Mouse (Mus musculus) frontal cortex, postnatal 10 days (tissue): Measurements from ENCODE around the gene Hpn.
A peak's percentile ranks its signal among the peaks of the same experiment; 100 is the strongest.

ENCODE experiments used
- DNase-seq, 2 experiments: peaks; one replicate each; pipeline ENCODE4 v3.0.0; 2022; ENCODE audit warnings: low spot score in 2 of 2, mixed read lengths in 1 of 2

The Hpn gene

GRCm38 (mm10) chr7:31110861-31111385 is 4.2 kb downstream of the Hpn start:
- no peak for DNase-seq

GRCm38 (mm10) chr7:31109796-31110195 is 5.3 kb downstream of the Hpn start:
- DNase-seq = no peak

- no peak for DNase-seq
These were observed 6.0 kb downstream of the Hpn start for GRCm38 (mm10) chr7:31109091-31109490.

GRCm38 (mm10) chr7:31107781-31108180 is 7.3 kb downstream of the Hpn start:
- DNase-seq = no peak

GRCm38 (mm10) chr7:31106166-31106565 is 8.9 kb downstream of the Hpn start:
- DNase-seq = no peak

- no peak for DNase-seq
These were observed 9.9 kb downstream of the Hpn start for GRCm38 (mm10) chr7:31105061-31105768.

- no peak for DNase-seq
These were observed 14.3 kb downstream of the Hpn start for GRCm38 (mm10) chr7:31100786-31101185.

- no peak for DNase-seq
These were observed 15.5 kb downstream of the Hpn start for GRCm38 (mm10) chr7:31099612-31099982.

- no peak for DNase-seq
These were observed 16.1 kb downstream of the Hpn start for GRCm38 (mm10) chr7:31098697-31099611.

- peak; percentile 79 to 89 for DNase-seq
These were observed 17.4 kb downstream of the Hpn start for GRCm38 (mm10) chr7:31097583-31098248.

- DNase-seq = no peak
These were observed 18.1 kb downstream of the Hpn start for GRCm38 (mm10) chr7:31096892-31097564.

GRCm38 (mm10) chr7:31094774-31095501 is 20.2 kb downstream of the Hpn start:
- no peak for DNase-seq

- no peak for DNase-seq
These were observed 25.4 kb downstream of the Hpn start for GRCm38 (mm10) chr7:31089721-31090120.

- DNase-seq = no peak
These were observed 26.9 kb downstream of the Hpn start for GRCm38 (mm10) chr7:31088206-31088605.

GRCm38 (mm10) chr7:31087262-31087661 is 27.8 kb downstream of the Hpn start:
- DNase-seq = no peak

GRCm38 (mm10) chr7:31086175-31086755 is 28.8 kb downstream of the Hpn start:
- DNase-seq = no peak

GRCm38 (mm10) chr7:31085171-31085570 is 29.9 kb downstream of the Hpn start:
- no peak for DNase-seq

GRCm38 (mm10) chr7:31084140-31084539 is 30.9 kb downstream of the Hpn start:
- no peak for DNase-seq

GRCm38 (mm10) chr7:31082831-31083588 is 32.1 kb downstream of the Hpn start:
- peak; percentile 46 to 47 for DNase-seq

GRCm38 (mm10) chr7:31082106-31082505 is 33.0 kb downstream of the Hpn start:
- DNase-seq = no peak
